Mouse (Mus musculus): Measurements from ENCODE around the gene Lpar2.

Gene Lpar2

DNA sequence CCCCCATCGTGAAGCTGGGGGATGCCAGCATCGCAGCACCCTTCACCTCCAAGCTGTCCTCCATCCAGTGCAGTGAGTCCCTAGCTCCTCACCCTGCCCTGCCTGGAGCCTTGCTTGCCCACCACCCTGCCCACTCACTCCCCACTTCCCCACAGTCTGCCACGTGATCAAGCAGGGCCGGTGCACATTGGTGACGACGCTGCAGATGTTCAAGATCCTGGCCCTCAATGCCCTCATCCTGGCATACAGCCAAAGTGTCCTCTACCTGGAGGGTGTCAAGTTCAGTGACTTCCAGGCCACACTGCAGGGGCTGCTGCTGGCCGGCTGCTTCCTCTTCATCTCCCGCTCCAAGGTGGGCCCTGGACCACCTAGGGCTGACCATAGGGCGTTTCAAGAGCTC is 16.7 kb upstream of the Lpar2 start:
- DNase-seq (ENCODE audit: low spot score in 2 of 2), result no peak

DNA sequence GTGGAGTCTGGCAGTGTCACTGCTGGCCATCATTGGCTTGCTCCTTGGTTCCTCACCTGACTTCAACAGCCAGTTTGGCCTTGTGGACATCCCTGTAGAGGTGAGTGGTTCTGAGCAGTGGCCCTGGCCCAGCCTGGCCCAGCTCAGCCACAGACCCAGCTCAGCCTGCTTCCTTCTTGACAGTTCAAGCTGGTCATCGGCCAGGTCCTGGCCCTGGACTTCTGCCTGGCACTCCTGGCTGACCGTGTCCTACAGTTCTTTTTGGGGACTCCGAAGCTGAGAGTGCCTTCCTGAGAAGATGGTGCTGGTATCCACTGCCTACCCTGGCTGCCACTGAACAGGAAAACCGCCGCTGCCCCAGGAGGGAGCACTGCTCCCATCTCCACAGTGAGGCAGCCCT is 15.0 kb upstream of the Lpar2 start:
- DNase-seq (ENCODE audit: low spot score in 2 of 2), result no peak

DNA sequence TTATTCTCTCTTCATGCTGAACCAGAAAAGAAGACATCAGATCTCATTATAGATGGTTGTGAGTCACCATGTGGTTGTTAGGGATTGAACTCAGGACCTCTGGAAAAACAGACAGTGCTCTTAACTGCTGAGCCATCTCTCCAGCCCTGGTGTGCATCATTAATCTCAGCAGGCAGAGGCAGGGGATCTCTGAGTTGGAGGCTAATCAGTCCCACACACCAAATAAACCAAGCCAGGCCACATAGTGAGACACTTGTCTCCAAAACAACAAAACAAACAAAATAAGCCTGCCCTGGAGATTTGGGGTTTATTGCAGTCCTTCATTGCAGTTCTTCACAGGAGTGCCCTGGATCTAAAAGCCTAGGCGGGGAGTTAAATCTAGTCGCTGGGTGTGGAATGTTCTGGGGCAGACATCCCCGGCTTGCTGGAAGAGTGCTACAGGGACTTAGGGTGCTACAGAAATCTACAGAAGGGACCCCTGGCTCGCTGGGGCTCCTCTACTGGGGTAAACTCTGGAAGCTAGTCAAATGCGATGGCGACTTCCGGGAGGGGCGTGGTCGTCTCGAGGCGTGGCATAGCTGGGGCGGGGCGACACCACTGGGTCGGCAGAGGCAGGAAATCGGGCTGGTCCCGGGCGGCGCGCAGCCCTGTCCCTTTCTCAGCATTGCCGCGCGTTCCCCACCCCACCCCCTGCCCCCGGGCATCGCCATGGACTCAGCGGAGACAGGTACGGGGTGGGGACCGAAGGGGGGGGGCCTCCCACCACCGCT is 13.9 kb upstream of the Lpar2 start, which contains the start of gene Gmip:
Gmip (plus strand) TSS at position 586 of the 770 bp plus-strand sequence.
- peak in 1 of 2 experiments; percentile 59 for DNase-seq (ENCODE audit: low spot score in 2 of 2)

DNA sequence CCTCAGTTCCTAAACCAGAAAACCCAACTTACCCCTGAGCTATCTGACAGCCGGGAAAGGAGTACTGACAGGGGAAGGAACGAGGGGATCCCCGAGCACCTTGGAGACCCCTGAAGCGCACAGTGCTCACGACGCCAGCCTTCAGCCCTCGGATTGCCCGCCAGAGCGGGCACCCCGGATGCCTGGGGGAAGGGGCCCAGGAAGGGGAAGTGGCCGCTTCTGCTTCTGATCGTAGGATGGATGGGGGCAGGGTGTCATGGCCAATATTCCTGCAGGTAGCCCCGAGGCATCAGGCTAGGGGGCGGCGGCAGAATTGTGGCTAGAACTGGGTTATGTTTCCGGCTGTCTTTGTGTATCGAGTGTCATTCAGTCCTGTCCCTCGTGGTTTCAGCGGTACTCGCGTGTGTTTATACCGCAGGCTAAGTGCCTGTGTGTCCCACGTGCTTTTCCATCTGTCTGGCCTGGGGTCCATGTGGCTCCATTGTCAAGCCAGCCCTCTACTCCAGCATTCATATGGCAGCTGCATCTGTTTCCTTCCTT is 13.3 kb upstream of the Lpar2 start:
- no peak for DNase-seq (ENCODE audit: low spot score in 2 of 2)

DNA sequence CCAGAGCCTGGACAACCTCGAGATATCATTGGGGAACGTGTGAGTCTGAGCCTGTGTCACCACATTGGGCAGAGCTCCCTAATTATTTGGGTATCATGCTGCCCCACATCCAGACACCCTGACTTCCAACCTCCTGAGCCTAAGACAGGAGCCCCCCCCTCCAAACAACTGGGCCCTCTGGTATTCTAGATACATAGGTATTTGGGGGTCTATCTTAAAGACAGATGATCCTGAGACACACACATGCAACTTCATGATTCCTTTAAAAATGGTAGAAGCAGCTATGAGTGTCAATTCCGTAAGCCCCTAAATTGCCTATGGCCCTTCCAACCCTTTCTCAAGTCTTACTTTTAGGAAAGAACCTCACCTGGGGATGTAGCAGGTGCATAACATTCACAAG is 12.4 kb upstream of the Lpar2 start:
- no peak for DNase-seq (ENCODE audit: low spot score in 2 of 2)

DNA sequence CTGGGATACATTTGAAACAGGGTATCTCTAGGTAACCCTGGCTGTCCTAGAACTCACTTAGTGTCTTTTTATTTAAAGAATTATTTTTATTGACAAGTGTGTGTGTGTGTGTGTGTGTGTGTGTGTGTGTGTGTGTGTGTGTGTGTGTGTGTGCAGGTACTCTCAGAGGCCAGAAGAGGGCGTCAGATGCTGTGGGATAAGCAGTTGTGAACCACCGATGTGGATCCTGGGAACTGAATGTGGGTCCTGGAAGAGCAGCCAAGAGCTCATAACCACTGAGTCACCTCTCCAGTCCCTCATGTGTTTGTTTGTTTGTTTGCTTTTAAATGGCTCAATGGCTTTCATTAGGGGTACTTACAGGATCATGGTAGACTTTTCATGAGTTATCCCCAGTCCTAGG is 7.3 kb upstream of the Lpar2 start:
- no peak for DNase-seq (ENCODE audit: low spot score in 2 of 2)

DNA sequence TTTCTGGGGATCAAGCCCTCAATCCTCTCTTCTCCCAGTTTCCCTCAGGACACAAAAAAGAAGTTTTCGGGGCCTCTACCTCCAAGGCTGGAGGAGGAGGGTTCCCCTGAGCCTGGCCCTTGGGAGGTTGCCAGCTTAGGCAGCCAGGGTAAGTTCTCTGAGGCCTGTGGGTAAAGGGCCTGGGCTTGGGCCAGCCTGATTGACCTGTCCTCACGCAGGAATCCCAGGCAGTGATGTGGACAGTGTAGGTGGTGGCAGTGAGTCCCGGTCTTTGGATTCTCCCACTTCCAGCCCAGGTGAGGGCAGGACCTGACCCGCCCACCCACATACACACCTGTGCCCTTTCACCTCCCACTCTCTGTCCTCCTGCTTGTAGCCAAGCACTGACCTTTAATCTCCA is 6.8 kb upstream of the Lpar2 start:
- no peak for DNase-seq (ENCODE audit: low spot score in 2 of 2)

DNA sequence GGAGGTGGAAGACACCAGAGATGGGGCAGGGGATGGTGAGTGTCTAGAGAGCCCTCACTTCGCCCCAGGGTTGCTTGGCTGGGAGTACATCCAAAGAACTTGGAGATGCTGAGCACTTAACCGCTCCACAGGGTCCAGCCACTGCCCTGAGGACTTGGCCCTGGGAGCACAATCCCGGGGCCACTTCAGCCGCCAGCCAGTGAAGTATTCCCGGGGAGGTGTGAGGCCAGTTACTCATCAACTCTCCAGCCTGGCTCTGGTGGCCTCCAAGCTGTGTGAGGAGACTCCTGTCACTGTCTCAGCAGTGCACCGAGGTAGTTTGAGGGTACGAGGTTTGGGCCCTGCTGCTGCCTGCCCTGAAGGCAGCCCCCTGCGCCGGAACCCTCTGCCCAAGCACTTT is 1.8 kb upstream of the Lpar2 start:
- no peak for DNase-seq (ENCODE audit: low spot score in 2 of 2)

DNA sequence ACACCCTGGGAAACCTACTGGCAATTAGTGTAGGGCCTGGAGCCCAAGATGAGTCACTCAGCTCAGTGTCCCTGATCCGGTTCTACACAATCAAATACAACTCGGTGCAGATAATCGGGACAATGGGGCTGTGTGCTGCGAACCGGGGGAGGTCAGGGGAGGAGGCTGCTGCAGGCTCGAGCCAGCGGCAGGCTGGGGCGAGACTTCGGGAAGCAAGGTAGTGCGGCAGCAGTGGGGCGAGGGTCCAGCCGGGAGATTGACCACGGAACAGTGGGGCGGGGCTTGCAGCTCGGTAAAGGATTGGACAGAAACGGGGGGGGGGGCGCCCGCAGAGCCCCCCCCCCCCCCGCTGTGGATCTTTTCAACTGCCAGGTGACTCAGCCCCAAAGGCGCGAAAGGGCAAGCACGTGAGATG is 251 bp upstream of the Lpar2 start:
- no peak for DNase-seq (ENCODE audit: low spot score in 2 of 2)

DNA sequence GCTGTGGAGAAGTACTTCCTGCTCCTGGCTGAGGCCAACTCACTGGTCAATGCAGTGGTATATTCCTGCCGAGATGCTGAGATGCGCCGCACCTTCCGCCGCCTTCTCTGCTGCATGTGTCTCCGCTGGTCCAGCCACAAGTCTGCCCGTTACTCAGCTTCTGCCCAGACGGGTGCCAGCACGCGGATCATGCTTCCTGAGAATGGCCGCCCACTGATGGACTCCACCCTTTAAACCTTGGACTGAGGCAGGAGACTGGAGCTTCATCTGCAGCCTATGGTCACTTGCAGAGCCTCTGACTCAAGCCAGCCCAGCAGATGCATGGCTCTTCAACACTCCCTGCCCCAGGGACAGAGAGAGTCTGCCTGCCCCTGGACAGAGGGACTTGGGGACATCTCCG is 4.1 kb downstream of the Lpar2 start:
- DNase-seq (ENCODE audit: low spot score in 2 of 2), result no peak

DNA sequence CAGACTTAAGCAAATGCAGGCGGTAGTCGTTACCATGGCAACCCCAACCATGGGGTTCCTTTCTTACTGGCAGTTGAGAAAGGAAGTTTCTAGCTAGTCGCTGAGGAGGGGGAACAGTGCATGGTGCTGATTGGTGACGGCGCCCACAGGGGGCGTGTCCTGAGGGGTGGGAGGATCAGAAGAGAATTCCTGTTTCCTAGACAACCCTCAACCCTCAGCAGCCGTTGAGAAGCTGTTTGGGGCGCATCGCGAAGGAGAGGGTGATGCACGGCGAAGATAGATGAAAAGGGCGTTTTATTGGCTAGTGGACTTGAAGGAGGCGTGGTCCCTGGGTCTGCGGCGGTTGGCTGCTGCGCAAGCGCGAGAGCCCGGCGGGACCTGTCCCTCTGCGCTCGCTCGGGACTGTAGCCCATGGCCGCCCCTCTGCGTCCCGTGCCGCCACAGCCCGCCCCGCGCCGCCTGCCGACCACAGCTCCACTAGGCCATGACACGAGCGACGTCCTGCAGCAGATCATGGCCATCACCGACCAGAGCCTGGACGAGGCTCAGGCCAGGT is 10.1 kb downstream of the Lpar2 start, which contains the start of gene Pbx4:
Pbx4 (plus strand) TSS at position 194 of the 556 bp plus-strand sequence.
- DNase-seq (ENCODE audit: low spot score in 2 of 2), result peak; percentile 94 to 98

DNA sequence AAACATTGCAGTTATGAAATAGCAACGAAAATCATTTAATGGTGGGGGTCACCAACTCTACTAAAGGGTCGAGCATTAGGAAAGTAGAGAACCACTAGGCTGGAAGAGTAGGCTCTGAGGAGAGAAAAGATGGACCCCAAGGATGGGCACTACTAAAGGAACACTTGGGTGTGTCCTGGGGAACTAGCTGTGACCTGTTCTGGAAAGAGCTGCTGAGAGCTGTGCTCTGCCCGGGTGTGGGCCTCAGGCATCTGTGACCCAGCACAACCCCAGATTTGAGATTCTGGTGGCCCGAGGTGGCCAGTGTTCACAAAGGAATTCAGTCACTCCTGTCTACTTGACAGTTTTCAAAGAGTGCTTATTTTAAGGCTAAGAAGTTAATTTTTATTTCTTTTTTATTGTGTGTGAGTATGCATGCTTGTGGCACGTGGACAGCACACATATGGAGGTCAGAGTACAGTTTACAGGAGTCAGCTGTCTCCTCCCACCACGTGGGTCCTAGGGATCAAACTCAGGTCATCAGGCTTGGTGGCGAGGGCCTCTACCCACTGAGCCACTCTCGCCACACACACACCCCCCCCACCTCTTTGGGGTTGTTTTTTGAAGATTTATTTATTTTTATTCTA is 14.9 kb downstream of the Lpar2 start:
- DNase-seq (ENCODE audit: low spot score in 2 of 2), result no peak

DNA sequence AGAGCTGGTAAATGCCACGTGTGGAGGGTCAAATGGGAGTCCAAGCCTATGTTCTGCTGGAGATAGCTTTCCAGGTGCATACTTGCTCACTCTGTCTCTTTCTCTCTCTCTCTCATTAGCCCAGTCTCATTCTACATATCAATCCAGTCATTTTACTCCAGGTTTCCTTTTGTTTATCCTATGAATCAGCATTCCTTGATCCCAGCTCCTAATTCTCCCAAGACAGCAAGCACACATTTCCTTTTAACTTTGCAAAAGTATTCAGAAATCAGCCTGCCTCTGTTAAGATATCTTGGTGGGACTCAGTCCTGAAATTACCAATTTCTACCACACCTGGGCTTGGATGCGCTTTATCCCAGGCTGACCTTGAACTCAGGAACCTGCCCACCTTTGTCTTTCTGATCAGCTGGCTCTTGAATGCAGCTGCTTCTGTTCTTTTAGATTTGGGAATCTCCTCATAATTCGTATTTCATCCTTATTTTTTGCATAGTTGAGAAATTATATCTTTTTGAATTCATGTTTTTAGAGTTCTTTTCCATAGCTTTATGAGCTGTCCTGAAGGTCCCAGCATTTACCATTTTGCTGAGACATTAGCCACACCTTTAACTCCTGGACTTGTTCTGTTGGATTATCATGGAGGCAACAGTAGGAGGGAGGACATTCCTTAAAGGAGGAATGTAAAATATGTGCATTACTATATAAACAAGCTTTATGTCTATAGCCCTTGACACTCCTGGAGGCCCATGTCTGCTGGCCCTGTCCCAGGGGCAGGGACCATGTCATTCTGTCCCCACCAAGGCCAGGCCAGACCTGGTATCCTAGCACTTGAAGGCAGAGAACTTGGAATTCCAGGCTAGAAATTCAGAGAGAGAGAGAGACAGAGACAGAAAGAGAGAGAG is 25.2 kb downstream of the Lpar2 start:
- DNase-seq (ENCODE audit: low spot score in 2 of 2), result no peak

DNA sequence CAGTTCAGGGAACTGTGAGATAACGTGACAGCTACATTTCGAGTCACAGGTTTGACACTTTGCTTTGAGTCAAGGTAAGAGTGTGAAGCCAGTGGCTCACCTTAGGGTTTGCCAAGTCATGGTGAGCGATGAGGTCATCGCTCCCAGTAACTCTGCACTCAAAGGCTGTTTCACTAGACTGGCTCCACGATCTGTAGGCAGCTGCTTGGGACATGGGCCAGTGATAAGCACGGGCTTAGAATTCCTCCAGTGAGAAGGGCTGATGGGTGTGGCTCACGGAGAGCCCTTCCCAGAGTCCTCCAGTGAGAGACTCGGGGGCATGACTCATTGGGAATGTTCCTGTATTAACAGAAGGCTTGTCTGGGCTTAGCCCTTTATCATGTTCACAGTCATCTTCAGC is 26.7 kb downstream of the Lpar2 start:
- no peak for DNase-seq (ENCODE audit: low spot score in 2 of 2)

DNA sequence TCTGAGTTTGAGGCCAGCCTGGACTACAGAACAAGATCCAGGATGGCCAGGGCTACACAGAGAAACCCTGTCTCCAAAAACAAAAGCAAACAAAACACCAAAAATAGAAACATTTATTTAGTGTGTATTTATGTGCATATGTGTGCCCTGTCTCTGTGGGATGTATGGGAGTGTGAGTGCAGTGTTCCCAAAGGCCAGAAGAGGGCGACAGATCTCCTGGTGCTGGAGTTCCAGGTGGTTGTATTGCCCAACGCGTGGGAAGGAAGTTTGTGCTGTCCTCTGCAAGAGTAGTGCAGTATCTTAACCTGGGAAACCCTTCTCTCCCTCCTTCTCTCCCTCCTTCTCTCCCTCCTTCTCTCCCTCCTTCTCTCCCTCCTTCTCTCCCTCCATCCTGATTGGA is 27.7 kb downstream of the Lpar2 start:
- DNase-seq (ENCODE audit: low spot score in 2 of 2), result no peak

DNA sequence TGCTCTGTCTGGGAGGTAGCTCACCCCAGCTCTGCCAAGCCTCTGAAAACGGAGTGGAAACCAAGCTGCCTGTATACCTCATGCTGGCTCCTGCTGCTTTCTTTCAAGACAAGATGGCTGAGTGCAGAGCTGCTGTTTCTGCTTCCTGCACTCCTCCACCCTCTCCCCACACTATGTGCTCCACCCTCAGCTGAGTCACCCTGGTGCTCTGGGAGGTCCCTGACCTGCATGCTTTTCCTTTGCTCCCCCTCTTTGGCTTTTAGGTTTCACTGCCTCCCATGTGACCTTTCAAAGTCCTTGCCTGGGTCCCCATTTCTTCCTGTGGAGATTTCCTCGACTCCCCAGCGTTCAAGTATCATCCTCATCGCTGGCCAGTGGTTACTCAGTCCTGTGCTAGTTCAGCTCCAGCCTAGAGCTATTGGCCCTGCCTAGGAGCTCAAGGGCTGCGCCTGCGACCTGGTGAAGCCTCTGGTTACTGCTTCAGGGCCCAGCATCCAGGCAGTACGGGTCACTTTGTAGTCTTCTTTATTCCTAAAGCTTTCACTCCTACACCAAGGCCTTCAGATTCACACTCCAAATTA is 28.8 kb downstream of the Lpar2 start:
- no peak for DNase-seq (ENCODE audit: low spot score in 2 of 2)

DNA sequence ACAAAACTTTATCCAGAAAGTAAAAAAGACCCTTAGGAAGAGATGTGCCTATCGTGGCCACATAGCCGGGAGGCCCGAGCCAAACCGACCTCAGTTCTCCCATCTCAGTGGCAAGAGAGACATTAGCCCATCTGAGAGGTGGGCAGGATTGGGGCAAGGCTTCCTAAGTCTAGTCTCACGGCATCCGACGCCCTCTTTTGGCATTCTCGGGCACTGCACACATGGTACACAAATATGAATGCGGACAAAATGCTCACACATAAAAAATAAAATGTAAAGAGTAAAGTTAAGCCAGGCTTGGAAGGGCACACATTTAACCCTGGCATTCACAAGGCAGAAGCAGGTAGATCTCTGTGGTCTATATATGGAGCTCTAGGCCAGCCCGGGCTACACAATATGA is 31.6 kb downstream of the Lpar2 start:
- no peak for DNase-seq (ENCODE audit: low spot score in 2 of 2)

DNA sequence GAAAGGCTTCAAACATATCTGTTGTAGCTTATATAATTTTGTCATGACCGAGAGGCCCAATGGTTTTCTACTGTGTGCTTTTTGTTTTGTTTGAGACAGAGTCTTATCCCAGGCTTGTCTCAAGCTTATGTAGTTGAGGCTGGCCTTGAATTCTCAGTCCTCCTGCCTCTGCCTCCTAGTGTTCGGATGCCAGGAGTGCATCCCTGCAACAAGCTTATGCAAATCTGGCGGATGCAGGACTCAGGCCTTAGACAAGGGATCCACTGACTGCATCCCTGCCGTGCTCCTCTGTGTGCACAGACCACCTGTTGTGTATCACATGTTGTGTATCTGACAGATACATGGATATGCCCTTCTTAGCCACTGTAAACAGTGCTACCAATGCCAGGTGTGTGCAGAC is 38.6 kb downstream of the Lpar2 start:
- DNase-seq (ENCODE audit: low spot score in 2 of 2), result no peak

DNA sequence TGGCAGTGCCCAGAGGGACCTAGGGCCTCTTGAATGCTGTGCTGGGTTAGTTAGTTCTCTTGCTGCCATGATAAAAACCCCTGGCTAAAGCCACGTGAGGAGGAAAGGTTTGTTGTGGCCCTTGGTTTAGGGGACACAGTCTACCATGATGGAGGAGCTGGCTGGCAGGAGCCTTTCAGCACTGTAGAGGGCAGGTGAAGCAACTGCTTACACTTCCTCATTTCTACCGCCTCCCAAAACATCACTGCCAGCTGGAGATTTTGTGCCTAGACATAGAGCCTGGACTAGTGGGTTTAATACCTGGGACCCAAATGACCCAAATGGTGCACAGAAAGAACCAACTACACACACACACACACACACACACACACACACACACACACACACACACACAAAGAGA is 39.0 kb downstream of the Lpar2 start:
- DNase-seq (ENCODE audit: low spot score in 2 of 2), result no peak

DNA sequence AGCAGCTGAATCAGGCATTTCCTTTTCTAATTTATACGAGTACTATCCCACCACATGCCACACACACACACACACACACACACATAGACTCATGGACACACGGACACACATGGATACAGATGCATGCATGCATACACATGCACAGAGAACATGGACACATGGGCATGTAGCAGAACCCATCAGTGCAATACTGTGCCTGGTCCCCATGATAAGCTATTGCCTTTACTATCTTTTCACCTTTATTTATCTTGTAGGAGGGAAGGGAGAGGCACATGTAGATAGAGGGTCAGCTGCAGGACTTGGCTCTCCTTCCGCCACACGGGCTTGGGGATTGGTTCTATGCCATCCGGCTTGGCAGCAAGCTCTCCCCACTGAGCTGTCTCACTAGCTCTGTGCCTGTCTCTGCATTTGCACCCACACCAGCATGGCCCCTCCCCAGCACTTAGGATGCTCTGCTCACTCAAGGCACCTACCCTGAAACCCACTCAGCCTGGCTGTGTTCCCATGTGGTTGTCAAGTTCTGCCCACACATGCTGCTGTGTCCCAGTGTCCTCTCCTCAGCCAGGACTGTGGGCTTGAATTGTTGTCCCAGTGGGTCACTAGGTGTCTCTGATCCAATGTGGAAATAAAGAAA is 41.3 kb downstream of the Lpar2 start:
- no peak for DNase-seq (ENCODE audit: low spot score in 2 of 2)

DNA sequence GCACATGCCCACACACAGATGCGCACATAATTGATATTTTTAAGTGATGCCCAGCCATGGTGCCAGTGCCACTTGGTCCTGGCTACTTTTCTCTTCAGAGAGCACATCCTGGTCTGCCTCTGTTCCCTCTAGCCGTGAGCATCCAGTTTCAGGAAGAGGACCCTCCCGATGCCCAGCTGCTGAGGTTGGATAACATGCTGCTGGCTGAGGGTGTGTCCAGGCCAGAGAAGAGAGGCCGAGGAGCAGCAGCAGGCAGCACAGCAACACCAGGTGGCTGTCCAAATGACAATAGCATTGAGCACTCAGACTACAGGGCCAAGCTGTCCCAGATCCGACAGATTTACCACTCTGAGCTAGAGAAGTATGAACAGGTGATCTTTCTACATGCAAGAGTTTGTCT is 42.0 kb downstream of the Lpar2 start:
- DNase-seq (ENCODE audit: low spot score in 2 of 2), result no peak
